Mouse (Mus musculus) intestine, embryonic 15.5 days (tissue): ENCODE results near the gene Sh2d2a. TPM values are rescaled to one million over a fixed set of nuclear protein-coding genes. Genes with fewer than 3 reads are reported as not detected.
"Not testable (repeated sequence)": the region's sequence is repeated elsewhere in the genome, so short reads cannot be mapped to it uniquely, and the experiment has no call there.

Experiments
- ATAC-seq: fragments of 200-750 bp; cut with Nextera tagmentation; 2 replicates; pipeline ENCODE4 v1.8.0; 2017; ENCODE audit warnings: moderate TSS enrichment, moderate library complexity
- H3K27ac ChIP-seq: fragments of 300-500 bp; sonication (generic); 2 replicates; pipeline ENCODE4 v1.5.1; 2015; ENCODE audit warnings: mild to moderate bottlenecking, inconsistent platforms
- H3K27me3 ChIP-seq: fragments of 300-500 bp; sonication (generic); replicated peaks from 2 replicates; pipeline ENCODE4 v1.6.1; 2015; ENCODE audit warnings: inconsistent platforms
- H3K36me3 ChIP-seq: fragments of 300-500 bp; sonication (generic); 2 replicates; pipeline ENCODE4 v1.6.1; 2015; ENCODE audit warnings: inconsistent platforms
- H3K4me1 ChIP-seq: fragments of 300-500 bp; sonication (generic); replicated peaks from 2 replicates; pipeline ENCODE4 v1.6.1; 2015; ENCODE audit warnings: inconsistent platforms
- H3K4me2 ChIP-seq: fragments of 300-500 bp; sonication (generic); replicated peaks from 2 replicates; pipeline ENCODE4 v1.6.1; 2015; ENCODE audit warnings: mild to moderate bottlenecking, inconsistent platforms
- H3K4me3 ChIP-seq: fragments of 300-500 bp; sonication (generic); replicated peaks from 2 replicates; pipeline ENCODE4 v1.5.1; 2015; ENCODE audit warnings: inconsistent platforms
- H3K9ac ChIP-seq: fragments of 300-500 bp; sonication (generic); 2 replicates; pipeline ENCODE4 v1.6.1; 2015; ENCODE audit warnings: inconsistent platforms
- H3K9me3 ChIP-seq: fragments of 300-500 bp; sonication (generic); 2 replicates; pipeline ENCODE4 v1.6.1; 2016; ENCODE audit warnings: inconsistent platforms
- WGBS: fragments of 180-500 bp; shearing (Covaris S2); methylation state at CpG from one replicate; pipeline ENCODE4 v1.1.7; 2015; 5-methylcytosine and 5-hydroxymethylcytosine counted together
- polyA plus RNA-seq: library from polyadenylated mRNA; unstranded; fragments of >200 nt; fragmentation: Nextera tagmentation; extraction: Ambion mirVana; gene quantifications from 2 replicates; pipeline ENCODE4 v1.2.1, GENCODE M21; 2015

Sh2d2a gene
- polyA plus RNA-seq = 0.24 and 0.43 TPM in 2 replicates

GRCm38 (mm10) chr3:87846650-87847110 lies at the start of gene Sh2d2a:
Gene Sh2d2a, plus strand, starts transcription at chr3:87846755.
- no peaks in the 10 kb centered on the region for H3K27me3 ChIP-seq
- no peak within 1 kb of the TSS for H3K9ac ChIP-seq
- WGBS = 75% methylated on average over 7 of the region's 7 CpGs
- no peaks in the 10 kb centered on the region for H3K36me3 ChIP-seq
- no peaks in the 10 kb centered on the region for H3K4me1 ChIP-seq
- H3K9me3 ChIP-seq = no peaks in the 10 kb centered on the region
- no peak within 1 kb of the TSS for H3K4me2 ChIP-seq
- H3K4me3 ChIP-seq = no peak within 1 kb of the TSS
- no peak for ATAC-seq
- no peak within 1 kb of the TSS for H3K27ac ChIP-seq

- ATAC-seq = no peak
- Histone ChIP-seq H3K27ac (no peak overlapping the region), H3K4me3 (no peak overlapping the region), H3K36me3 (no peaks in the 10 kb centered on the region), H3K4me2 (no peak overlapping the region), H3K9ac (no peak overlapping the region), H3K27me3 (peaks cover 86% of the 10 kb centered on the region), H3K9me3 (no peaks in the 10 kb centered on the region), H3K4me1 (peaks cover 17% of the 10 kb centered on the region; the same call in 1 of the 2 replicates)
- WGBS = 46% methylated on average over 5 of the region's 5 CpGs
Observed at GRCm38 (mm10) chr3:87801681-87802080, 44.9 kb upstream of the Sh2d2a start.

GRCm38 (mm10) chr3:87804038-87804677 lies 42.4 kb upstream of the Sh2d2a start:
- H3K27me3 ChIP-seq = peaks cover 76% of the 10 kb centered on the region
- WGBS = 5% methylated on average over 26 of the region's 26 CpGs

GRCm38 (mm10) chr3:87809322-87809962 lies 37.1 kb upstream of the Sh2d2a start:
- H3K4me3 ChIP-seq = peak overlapping the region; percentile 20

More at GRCm38 (mm10) chr3:87804038-87804677, 42.4 kb upstream of the Sh2d2a start:
- ATAC-seq = peak; percentile 67
- Histone ChIP-seq H3K9me3 (no peaks in the 10 kb centered on the region), H3K27ac (no peak overlapping the region), H3K9ac (no peak overlapping the region), H3K36me3 (no peaks in the 10 kb centered on the region), H3K4me1 (peaks cover 8% of the 10 kb centered on the region; the same call in 1 of the 2 replicates), H3K4me3 (peak overlapping the region; percentile 30), H3K4me2 (peak overlapping the region; percentile 72)

GRCm38 (mm10) chr3:87811297-87811696 lies 35.3 kb upstream of the Sh2d2a start:
- 82% methylated on average over 8 of the region's 8 CpGs for WGBS
- no peak overlapping the region for H3K9ac ChIP-seq
- H3K27me3 ChIP-seq = peaks cover 48% of the 10 kb centered on the region
- ATAC-seq = no peak
- no peak overlapping the region for H3K4me3 ChIP-seq
- H3K36me3 ChIP-seq = no peaks in the 10 kb centered on the region
- H3K4me1 ChIP-seq = peaks cover 11% of the 10 kb centered on the region; the same call in 1 of the 2 replicates
- no peak overlapping the region for H3K4me2 ChIP-seq
- no peak overlapping the region for H3K27ac ChIP-seq
- no peaks in the 10 kb centered on the region for H3K9me3 ChIP-seq

More at GRCm38 (mm10) chr3:87809322-87809962, 37.1 kb upstream of the Sh2d2a start:
- WGBS = 6% methylated on average over 28 of the region's 28 CpGs
- Histone ChIP-seq H3K4me2 (peak overlapping the region; percentile 49), H3K9ac (no peak overlapping the region), H3K4me1 (peaks cover 9% of the 10 kb centered on the region; the same call in 1 of the 2 replicates), H3K27ac (no peak overlapping the region), H3K36me3 (no peaks in the 10 kb centered on the region), H3K9me3 (no peaks in the 10 kb centered on the region), H3K27me3 (peaks cover 58% of the 10 kb centered on the region)
- peak; percentile 62; the same call in 1 of the 2 replicates for ATAC-seq

GRCm38 (mm10) chr3:87812413-87812812 lies 34.1 kb upstream of the Sh2d2a start:
- Histone ChIP-seq H3K9me3 (no peaks in the 10 kb centered on the region), H3K4me1 (peaks cover 14% of the 10 kb centered on the region; the same call in 1 of the 2 replicates), H3K4me2 (no peak overlapping the region), H3K4me3 (no peak overlapping the region), H3K27me3 (peaks cover 43% of the 10 kb centered on the region), H3K9ac (no peak overlapping the region), H3K36me3 (no peaks in the 10 kb centered on the region), H3K27ac (no peak overlapping the region)
- WGBS = 80% methylated on average over 4 of the region's 4 CpGs
- no peak for ATAC-seq

GRCm38 (mm10) chr3:87812873-87813272 lies 33.7 kb upstream of the Sh2d2a start:
- H3K4me1 ChIP-seq = peaks cover 14% of the 10 kb centered on the region; the same call in 1 of the 2 replicates
- no peaks in the 10 kb centered on the region for H3K9me3 ChIP-seq
- H3K27me3 ChIP-seq = peaks cover 47% of the 10 kb centered on the region
- 54% methylated on average over 10 of the region's 10 CpGs for WGBS
- H3K27ac ChIP-seq = no peak overlapping the region
- no peaks in the 10 kb centered on the region for H3K36me3 ChIP-seq
- H3K9ac ChIP-seq = no peak overlapping the region; the same call in 1 of the 2 replicates
- H3K4me3 ChIP-seq = no peak overlapping the region
- no peak for ATAC-seq
- H3K4me2 ChIP-seq = no peak overlapping the region

- Histone ChIP-seq H3K4me3 (no peak overlapping the region), H3K4me1 (0 out of 2 replicates have a peak, but pooled peaks cover 5% of the 10 kb centered on the region), H3K9ac (no peak overlapping the region), H3K27me3 (peaks cover 18% of the 10 kb centered on the region), H3K27ac (no peak overlapping the region), H3K9me3 (no peaks in the 10 kb centered on the region), H3K4me2 (no peak overlapping the region; the same call in 1 of the 2 replicates), H3K36me3 (no peaks in the 10 kb centered on the region)
- peak; percentile 5; the same call in 1 of the 2 replicates for ATAC-seq
- 58% methylated on average over 6 of the region's 6 CpGs for WGBS
Observed at GRCm38 (mm10) chr3:87816166-87816565, 30.4 kb upstream of the Sh2d2a start.

GRCm38 (mm10) chr3:87816646-87817093 lies 29.9 kb upstream of the Sh2d2a start:
- Histone ChIP-seq H3K4me1 (0 out of 2 replicates have a peak, but pooled peaks cover 5% of the 10 kb centered on the region), H3K9ac (no peak overlapping the region), H3K4me2 (no peak overlapping the region; the same call in 1 of the 2 replicates)

GRCm38 (mm10) chr3:87818226-87818625 lies 28.3 kb upstream of the Sh2d2a start:
- WGBS = 68% methylated on average over 12 of the region's 12 CpGs
- H3K27me3 ChIP-seq = peaks cover 11% of the 10 kb centered on the region
- H3K9ac ChIP-seq = no peak overlapping the region
- ATAC-seq = no peak
- no peak overlapping the region for H3K4me3 ChIP-seq
- H3K36me3 ChIP-seq = no peaks in the 10 kb centered on the region
- H3K27ac ChIP-seq = no peak overlapping the region
- H3K4me2 ChIP-seq = no peak overlapping the region
- H3K4me1 ChIP-seq = 0 out of 2 replicates have a peak, but pooled peaks cover 5% of the 10 kb centered on the region
- H3K9me3 ChIP-seq = no peaks in the 10 kb centered on the region

More at GRCm38 (mm10) chr3:87816646-87817093, 29.9 kb upstream of the Sh2d2a start:
- WGBS = 5% methylated on average over 12 of the region's 12 CpGs
- peak; percentile 75 for ATAC-seq
- Histone ChIP-seq H3K27me3 (peaks cover 13% of the 10 kb centered on the region), H3K27ac (no peak overlapping the region), H3K36me3 (no peaks in the 10 kb centered on the region), H3K4me3 (no peak overlapping the region), H3K9me3 (no peaks in the 10 kb centered on the region)

- not testable (repeated sequence) for H3K4me3 ChIP-seq, H3K9me3 ChIP-seq, H3K27me3 ChIP-seq, H3K9ac ChIP-seq, H3K4me2 ChIP-seq, H3K36me3 ChIP-seq, H3K4me1 ChIP-seq, H3K27ac ChIP-seq, ATAC-seq
- 100% methylated on average over 1 of the region's 1 CpGs for WGBS
Observed at GRCm38 (mm10) chr3:87824206-87824605, 22.3 kb upstream of the Sh2d2a start, which contains the start of gene Pear1. Gene Pear1, minus strand, starts transcription at chr3:87824306.

GRCm38 (mm10) chr3:87828435-87828834 lies 18.1 kb upstream of the Sh2d2a start:
- H3K36me3 ChIP-seq = no peaks in the 10 kb centered on the region
- H3K4me3 ChIP-seq = no peak overlapping the region
- no peak overlapping the region for H3K4me2 ChIP-seq
- no peak for ATAC-seq
- no peaks in the 10 kb centered on the region for H3K9me3 ChIP-seq
- WGBS = 44% methylated on average over 4 of the region's 4 CpGs
- H3K4me1 ChIP-seq = no peaks in the 10 kb centered on the region
- H3K27me3 ChIP-seq = no peaks in the 10 kb centered on the region
- no peak overlapping the region for H3K27ac ChIP-seq
- H3K9ac ChIP-seq = no peak overlapping the region
